In the genomic region with DNA sequence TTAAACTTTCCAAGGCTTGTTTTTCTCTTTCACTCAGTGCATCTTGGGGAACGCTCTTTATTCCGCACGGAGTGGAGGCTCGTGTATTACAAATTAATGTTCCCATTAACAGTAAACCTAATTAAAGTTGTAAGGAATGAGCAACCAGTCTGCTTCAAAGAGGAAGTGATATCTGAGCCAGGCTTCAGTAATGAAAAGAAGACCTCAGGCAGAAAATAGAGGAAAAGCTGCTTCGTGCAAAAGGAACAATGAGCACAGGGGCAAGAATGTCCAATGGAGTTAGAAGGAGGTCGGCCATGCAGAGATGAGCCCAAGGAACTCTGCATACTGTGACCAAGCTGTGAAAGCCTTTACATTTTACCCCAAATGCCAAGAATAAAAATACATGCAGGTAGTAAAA, we compare ENCODE assay signal across 26 mouse cellular contexts. TPM values are rescaled to one million over a fixed set of nuclear protein-coding genes. Genes with fewer than 3 reads are reported as not detected.
DNase-seq lines count a peak whose midpoint lies in the region; ATAC-seq and TF ChIP-seq lines count a peak whose summit lies in the region.
"Had no signal": no experiment of that assay in that cellular context is flagged by ENCODE, and none has a peak within 500 bp of the region (broad histone marks: within the 10 kb centered on the region; RNA-seq: fewer than 3 reads in every experiment).

No protein-coding gene starts in this region.

- peaks cover 7% of the 10 kb centered on the region; the same call in 1 of the 2 replicates for H3K4me1 ChIP-seq in intestine, embryonic 14.5 days (replicated peaks; ENCODE audit: control insufficient read depth, insufficient read depth, low read length)
- H3K4me1 ChIP-seq in intestine, postnatal 0 days (replicated peaks; ENCODE audit: control insufficient read depth, insufficient read depth, low read length): no peaks in the 10 kb centered on the region
- no peaks in the 10 kb centered on the region; the same call in 1 of the 2 replicates for H3K4me1 ChIP-seq in limb, embryonic 12.5 days (replicated peaks)
- peaks cover 8% of the 10 kb centered on the region for H3K4me1 ChIP-seq in limb, embryonic 10.5 days
- peaks cover 6% of the 10 kb centered on the region; the same call in 1 of the 2 replicates for H3K4me1 ChIP-seq in forebrain, embryonic 13.5 days
- peaks cover 8% of the 10 kb centered on the region; the same call in 1 of the 2 replicates for H3K4me1 ChIP-seq in limb, embryonic 14.5 days (ENCODE audit: control insufficient read depth, insufficient read depth, low read length)
- H3K4me1 ChIP-seq in hindbrain, embryonic 11.5 days (replicated peaks; ENCODE audit: control insufficient read depth, insufficient read depth, low read length): no peaks in the 10 kb centered on the region
- H3K4me1 ChIP-seq: embryonic facial prominence, embryonic 12.5 days; heart, embryonic 12.5 days; midbrain, embryonic 13.5 days; stomach, embryonic 15.5 days had no signal

- no peak overlapping the region for H3K9ac ChIP-seq in intestine, embryonic 14.5 days (ENCODE audit: low read length)
- H3K9ac ChIP-seq in intestine, postnatal 0 days (ENCODE audit: low read depth, low read length): no peak overlapping the region
- no peak overlapping the region for H3K9ac ChIP-seq in limb, embryonic 12.5 days (replicated peaks)
- no peak overlapping the region for H3K9ac ChIP-seq in forebrain, embryonic 13.5 days
- no peak overlapping the region for H3K9ac ChIP-seq in limb, embryonic 14.5 days (ENCODE audit: low read depth, low read length, severe bottlenecking)
- H3K9ac ChIP-seq in hindbrain, embryonic 11.5 days (ENCODE audit: low read depth, low read length): no peak overlapping the region
- H3K9ac ChIP-seq: embryonic facial prominence, embryonic 12.5 days; heart, embryonic 12.5 days; liver, embryonic 14.5 days; lung, embryonic 14.5 days; midbrain, embryonic 13.5 days; stomach, embryonic 15.5 days had no signal

- no peak overlapping the region for H3K27ac ChIP-seq in intestine, embryonic 14.5 days (ENCODE audit: low read depth)
- H3K27ac ChIP-seq in intestine, postnatal 0 days (ENCODE audit: low read depth, low read length): no peak overlapping the region
- H3K27ac ChIP-seq in limb, embryonic 12.5 days: no peak overlapping the region
- H3K27ac ChIP-seq in limb, embryonic 10.5 days: no peak overlapping the region
- H3K27ac ChIP-seq in forebrain, embryonic 13.5 days: no peak overlapping the region
- H3K27ac ChIP-seq in limb, embryonic 14.5 days (replicated peaks; ENCODE audit: low read depth, low read length): no peak overlapping the region
- no peak overlapping the region for H3K27ac ChIP-seq in hindbrain, embryonic 11.5 days (ENCODE audit: low read depth, low read length)
- H3K27ac ChIP-seq: embryonic facial prominence, embryonic 12.5 days; hindbrain, embryonic 10.5 days; kidney, postnatal 0 days; liver, embryonic 14.5 days; midbrain, embryonic 13.5 days; stomach, embryonic 15.5 days had no signal

- intact Hi-C loops in gastrocnemius, postnatal 14 days (cut with DNase I; ENCODE audit: low total_unique reads): no loop called here

- no peaks in the 10 kb centered on the region for H3K9me3 ChIP-seq in intestine, embryonic 14.5 days (ENCODE audit: control insufficient read depth, low read length)
- no peaks in the 10 kb centered on the region for H3K9me3 ChIP-seq in intestine, postnatal 0 days (ENCODE audit: control insufficient read depth)
- H3K9me3 ChIP-seq in limb, embryonic 12.5 days: no peaks in the 10 kb centered on the region
- no peaks in the 10 kb centered on the region for H3K9me3 ChIP-seq in limb, embryonic 10.5 days (replicated peaks)
- H3K9me3 ChIP-seq in forebrain, embryonic 13.5 days (replicated peaks): no peaks in the 10 kb centered on the region
- no peaks in the 10 kb centered on the region for H3K9me3 ChIP-seq in limb, embryonic 14.5 days (ENCODE audit: control insufficient read depth, low read length)
- no peaks in the 10 kb centered on the region for H3K9me3 ChIP-seq in hindbrain, embryonic 11.5 days (ENCODE audit: control insufficient read depth, low read length)
- H3K9me3 ChIP-seq: embryonic facial prominence, embryonic 12.5 days; heart, embryonic 12.5 days; hindbrain, embryonic 10.5 days; midbrain, embryonic 13.5 days; stomach, embryonic 15.5 days had no signal

- no peak for ATAC-seq in intestine, embryonic 14.5 days (replicated peaks; ENCODE audit: low FRiP score, low TSS enrichment, low read depth)
- no peak for ATAC-seq in intestine, postnatal 0 days
- ATAC-seq in limb, embryonic 12.5 days (ENCODE audit: insufficient number of reproducible peaks, insufficient read depth, low FRiP score, low TSS enrichment, low read depth): no peak
- peak; percentile 36; the same call in 1 of the 2 replicates for ATAC-seq in forebrain, embryonic 13.5 days
- no peak for ATAC-seq in limb, embryonic 14.5 days (ENCODE audit: low FRiP score, low read depth)
- no peak for ATAC-seq in hindbrain, embryonic 11.5 days (ENCODE audit: low FRiP score)
- ATAC-seq: midbrain, embryonic 13.5 days had no signal

- TF ChIP-seq CTCF in intestine, postnatal 0 days (IDR thresholded peaks at IDR 0.05; ENCODE audit: low read depth): no peak

- no peaks in the 10 kb centered on the region for H3K36me3 ChIP-seq in intestine, embryonic 14.5 days (ENCODE audit: control insufficient read depth, insufficient read depth, low read length)
- no peaks in the 10 kb centered on the region for H3K36me3 ChIP-seq in intestine, postnatal 0 days (ENCODE audit: control insufficient read depth, insufficient read depth)
- H3K36me3 ChIP-seq in limb, embryonic 12.5 days: no peaks in the 10 kb centered on the region
- no peaks in the 10 kb centered on the region for H3K36me3 ChIP-seq in limb, embryonic 10.5 days
- no peaks in the 10 kb centered on the region for H3K36me3 ChIP-seq in forebrain, embryonic 13.5 days (ENCODE audit: poor library complexity, severe bottlenecking)
- H3K36me3 ChIP-seq in limb, embryonic 14.5 days (ENCODE audit: control insufficient read depth, insufficient read depth, low read length): no peaks in the 10 kb centered on the region
- no peaks in the 10 kb centered on the region for H3K36me3 ChIP-seq in hindbrain, embryonic 11.5 days (ENCODE audit: control insufficient read depth, insufficient read depth, low read length)
- H3K36me3 ChIP-seq: embryonic facial prominence, embryonic 12.5 days; G1E; heart, embryonic 12.5 days; hindbrain, embryonic 10.5 days; midbrain, embryonic 13.5 days; stomach, embryonic 15.5 days had no signal

- H3K27me3 ChIP-seq in intestine, embryonic 14.5 days (replicated peaks; ENCODE audit: control insufficient read depth, insufficient read depth, low read length): no peaks in the 10 kb centered on the region
- no peaks in the 10 kb centered on the region for H3K27me3 ChIP-seq in intestine, postnatal 0 days (replicated peaks; ENCODE audit: control insufficient read depth, insufficient read depth, low read length)
- H3K27me3 ChIP-seq in limb, embryonic 12.5 days: peaks cover 1% of the 10 kb centered on the region
- peaks cover 11% of the 10 kb centered on the region for H3K27me3 ChIP-seq in limb, embryonic 10.5 days (ENCODE audit: low read depth, poor library complexity, severe bottlenecking)
- peaks cover 17% of the 10 kb centered on the region for H3K27me3 ChIP-seq in forebrain, embryonic 13.5 days
- no peaks in the 10 kb centered on the region for H3K27me3 ChIP-seq in limb, embryonic 14.5 days (ENCODE audit: control insufficient read depth, insufficient read depth, low read length)
- H3K27me3 ChIP-seq in hindbrain, embryonic 11.5 days (ENCODE audit: control insufficient read depth, insufficient read depth, low read length): no peaks in the 10 kb centered on the region
- H3K27me3 ChIP-seq: CH12.LX; embryonic facial prominence, embryonic 12.5 days; heart, embryonic 12.5 days; stomach, embryonic 15.5 days had no signal

- 0 out of 2 replicates have a peak overlapping the region, but pooled peaks have one; percentile 16 for H3K4me2 ChIP-seq in intestine, embryonic 14.5 days (ENCODE audit: low read length)
- H3K4me2 ChIP-seq in intestine, postnatal 0 days (replicated peaks; ENCODE audit: low read depth): no peak overlapping the region
- H3K4me2 ChIP-seq in limb, embryonic 12.5 days: peak overlapping the region; percentile 30
- H3K4me2 ChIP-seq in forebrain, embryonic 13.5 days: 0 out of 2 replicates have a peak overlapping the region, but pooled peaks have one; percentile 1
- H3K4me2 ChIP-seq in limb, embryonic 14.5 days (replicated peaks; ENCODE audit: low read depth, low read length, severe bottlenecking): peak overlapping the region; percentile 38; the same call in 1 of the 2 replicates
- no peak overlapping the region for H3K4me2 ChIP-seq in hindbrain, embryonic 11.5 days (replicated peaks; ENCODE audit: low read depth, low read length)
- H3K4me2 ChIP-seq: embryonic facial prominence, embryonic 12.5 days; heart, embryonic 12.5 days; lung, embryonic 14.5 days; midbrain, embryonic 13.5 days had no signal

- no peak overlapping the region for H3K4me3 ChIP-seq in intestine, embryonic 14.5 days (ENCODE audit: low read depth, low read length)
- H3K4me3 ChIP-seq in intestine, postnatal 0 days (ENCODE audit: low read depth, low read length): no peak overlapping the region
- no peak overlapping the region for H3K4me3 ChIP-seq in limb, embryonic 12.5 days (replicated peaks)
- no peak overlapping the region for H3K4me3 ChIP-seq in limb, embryonic 10.5 days
- no peak overlapping the region for H3K4me3 ChIP-seq in forebrain, embryonic 13.5 days
- no peak overlapping the region for H3K4me3 ChIP-seq in limb, embryonic 14.5 days (replicated peaks; ENCODE audit: low read length)
- no peak overlapping the region for H3K4me3 ChIP-seq in hindbrain, embryonic 11.5 days (ENCODE audit: low read depth, low read length)
- H3K4me3 ChIP-seq: embryonic facial prominence, embryonic 12.5 days; erythroblast, embryonic 14.5 days; heart, embryonic 12.5 days; hindbrain, embryonic 10.5 days; midbrain, embryonic 13.5 days; stomach, embryonic 15.5 days had no signal

- DNase-seq in intestine, embryonic 14.5 days (ENCODE audit: low spot score): no peak
- no peak for DNase-seq in limb, embryonic 10.5 days (ENCODE audit: low spot score)
- no peak for DNase-seq in limb, embryonic 14.5 days (ENCODE audit: low spot score)
- DNase-seq in gastrocnemius, postnatal 14 days: no peak
- no peak for DNase-seq in hindbrain, embryonic 11.5 days (ENCODE audit: low spot score)
- DNase-seq: adrenal gland, adult 2 months; cerebellum, adult 11-12 months; cerebellum, postnatal 14 days; heart, postnatal 10 days; right cerebral cortex, adult 18-20 months; thymus, postnatal 36 days had no signal

- WGBS in intestine, embryonic 14.5 days: 78% methylated on average over 6 of the region's 6 CpGs
- WGBS in intestine, postnatal 0 days: 82% methylated on average over 6 of the region's 6 CpGs
- 59% methylated on average over 6 of the region's 6 CpGs for WGBS in limb, embryonic 12.5 days
- WGBS in limb, embryonic 10.5 days: 82% methylated on average over 6 of the region's 6 CpGs
- WGBS in forebrain, embryonic 13.5 days: 22% methylated on average over 6 of the region's 6 CpGs
- WGBS in limb, embryonic 14.5 days: 41% methylated on average over 6 of the region's 6 CpGs
- WGBS in hindbrain, embryonic 11.5 days: 69% methylated on average over 6 of the region's 6 CpGs

- TF ChIP-seq POLR2A in limb, embryonic 14.5 days (IDR thresholded peaks at IDR 0.05; ENCODE audit: borderline replicate concordance, extremely low read depth, insufficient read depth, insufficient read length): no peak

RNA-seq across cellular contexts. Expression of a gene that starts 5.7 kb away (rescaled TPM):
- polyA plus RNA-seq in intestine, embryonic 14.5 days (2014; fragmentation: Nextera tagmentation; extraction: Ambion mirVana): 38.5 and 40.2 TPM in 2 replicates
- polyA plus RNA-seq in intestine, postnatal 0 days (2015; fragmentation: Nextera tagmentation; extraction: Ambion mirVana): 15.8 and 16.3 TPM in 2 replicates
- 8.2 and 9.4 TPM in 2 replicates for polyA plus RNA-seq in limb, embryonic 12.5 days (2016; fragmentation: Nextera tagmentation; extraction: Ambion mirVana)
- 7.0 and 9.0 TPM in 2 replicates for polyA plus RNA-seq in limb, embryonic 10.5 days (2016; fragmentation: Nextera tagmentation; extraction: Ambion mirVana)
- 19.6 and 26.6 TPM in 2 replicates for polyA plus RNA-seq in forebrain, embryonic 13.5 days (2015; fragmentation: Nextera tagmentation; extraction: Ambion mirVana)
- polyA plus RNA-seq in limb, embryonic 14.5 days (2012; rRNA removed): 13.8 and 16.3 TPM in 2 replicates
- polyA plus RNA-seq in limb, embryonic 14.5 days (2014; fragmentation: Nextera tagmentation; extraction: Ambion mirVana): 35.0 and 38.4 TPM in 2 replicates
- total RNA-seq in gastrocnemius, postnatal 14 days (2021): 10 to 100 TPM; 29.9 to 34.8 TPM
- polyA plus RNA-seq in hindbrain, embryonic 11.5 days (2014; fragmentation: Nextera tagmentation; extraction: Ambion mirVana): 18.0 and 20.9 TPM in 2 replicates
- total RNA-seq: CH12.LX; monocyte, adult 5-6 weeks had no signal
- polyA plus RNA-seq: erythroblast, embryonic 14.5 days; G1E had no signal

Comparison
In these comparisons a context has a peak if more than half of its experiments do, and no peak if none do; other contexts are left out.
1. H3K4me2 ChIP-seq: peak in intestine, embryonic 14.5 days (single experiment), limb, embryonic 12.5 days (single experiment), forebrain, embryonic 13.5 days (single experiment) and limb, embryonic 14.5 days (single experiment); none in intestine, postnatal 0 days (single experiment) and hindbrain, embryonic 11.5 days (single experiment).